Mouse (Mus musculus): ENCODE data around the gene Actr6. TPM values are rescaled to one million over a fixed set of nuclear protein-coding genes. Genes with fewer than 3 reads are reported as not detected.
"Not testable (repeated sequence)": the region's sequence is repeated elsewhere in the genome, so short reads cannot be mapped to it uniquely, and the experiment has no call there.

Gene Actr6
- total RNA-seq, 2 experiments from 2014 or later: 28.4 to 28.9 TPM

DNA sequence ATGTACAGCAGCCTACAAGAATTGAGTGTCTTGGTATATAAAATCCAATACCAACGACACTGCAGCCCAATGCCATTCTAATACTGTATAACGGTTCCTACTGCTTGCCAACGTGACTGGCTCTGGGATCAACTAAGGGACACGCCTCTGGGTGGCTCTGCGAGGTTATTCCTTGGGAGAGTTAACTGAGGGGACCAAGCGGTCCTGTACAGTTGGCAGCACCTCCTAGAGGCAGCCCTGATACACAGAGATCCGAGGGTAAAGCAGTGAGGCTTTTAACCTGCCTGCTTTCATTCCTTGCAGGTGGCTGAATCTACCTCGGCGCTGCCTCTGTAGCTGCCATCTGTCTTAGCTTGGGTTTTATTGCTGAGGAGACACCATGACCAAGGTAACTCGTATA, 49.1 kb downstream of the Actr6 start:
- no peak for ATAC-seq (replicated peaks; ENCODE audit: poor library complexity)

DNA sequence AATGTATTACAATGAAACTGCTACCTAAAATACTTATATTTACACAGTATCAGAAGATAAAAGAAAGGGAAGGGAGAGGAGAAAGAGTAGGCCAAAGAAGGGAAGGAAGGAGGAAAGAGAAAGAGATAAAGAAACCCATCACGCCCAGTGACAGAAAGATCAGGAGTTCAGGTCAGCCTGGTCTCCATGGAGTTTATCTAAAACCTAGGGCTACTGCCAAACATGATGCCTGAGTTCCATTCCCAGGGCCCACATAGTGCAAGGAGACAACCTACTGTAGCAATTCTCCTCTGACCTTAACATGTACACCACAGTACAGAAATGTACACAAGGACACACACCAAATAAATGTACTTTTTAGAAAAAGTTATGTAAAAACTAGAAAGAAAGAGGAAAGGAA, 49.9 kb downstream of the Actr6 start:
- ATAC-seq (replicated peaks; ENCODE audit: poor library complexity): no peak

GRCm38 (mm10) chr10:89681706-89682105, 50.4 kb downstream of the Actr6 start:
- ATAC-seq (replicated peaks; ENCODE audit: poor library complexity): no peak

GRCm38 (mm10) chr10:89680517-89680916, 51.6 kb downstream of the Actr6 start:
- ATAC-seq (replicated peaks; ENCODE audit: poor library complexity): peak; percentile 59

GRCm38 (mm10) chr10:89679448-89679847, 52.6 kb downstream of the Actr6 start:
- no peak for ATAC-seq (replicated peaks; ENCODE audit: poor library complexity)

DNA sequence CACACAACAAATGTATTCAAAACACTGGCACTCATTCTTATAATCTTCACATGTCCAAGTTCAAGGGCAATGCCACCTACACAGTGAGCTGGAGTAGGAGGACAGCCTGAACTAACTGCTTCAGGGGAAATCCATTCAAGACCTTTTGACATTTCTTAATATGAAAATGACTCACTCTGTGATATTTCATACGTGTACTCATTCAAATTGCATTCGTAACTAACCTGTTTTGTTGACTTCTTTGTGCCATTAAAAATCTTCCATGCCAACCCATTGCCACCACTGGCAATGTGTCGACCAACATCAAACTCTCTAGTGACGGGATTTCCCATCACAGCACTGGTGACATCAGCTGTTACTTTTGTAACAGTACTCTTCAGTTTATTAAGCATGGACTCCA, 54.0 kb downstream of the Actr6 start:
- ATAC-seq (replicated peaks; ENCODE audit: poor library complexity): no peak

GRCm38 (mm10) chr10:89676609-89677008, 55.5 kb downstream of the Actr6 start:
- no peak for ATAC-seq (replicated peaks; ENCODE audit: poor library complexity)

DNA sequence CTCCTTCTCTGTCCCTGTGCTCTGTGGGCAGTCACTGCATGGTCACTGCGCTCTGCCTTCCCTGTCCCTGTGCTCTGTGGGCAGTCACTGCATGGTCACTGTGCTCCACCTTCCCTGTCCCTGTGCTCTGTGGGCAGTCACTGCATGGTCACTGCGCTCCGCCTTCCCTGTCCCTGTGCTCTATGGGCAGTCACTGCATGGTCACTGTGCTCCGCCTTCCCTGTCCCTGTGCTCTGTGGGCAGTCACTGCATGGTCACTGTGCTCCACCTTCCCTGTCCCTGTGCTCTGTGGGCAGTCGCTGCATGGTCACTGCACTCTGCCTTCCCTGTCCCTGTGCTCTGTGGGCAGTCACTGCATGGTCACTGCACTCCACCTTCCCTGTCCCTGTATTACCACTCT, 61.7 kb downstream of the Actr6 start:
- ATAC-seq (replicated peaks; ENCODE audit: poor library complexity): not testable (repeated sequence)

GRCm38 (mm10) chr10:89667571-89667970, 64.5 kb downstream of the Actr6 start:
- ATAC-seq (replicated peaks; ENCODE audit: poor library complexity): no peak

DNA sequence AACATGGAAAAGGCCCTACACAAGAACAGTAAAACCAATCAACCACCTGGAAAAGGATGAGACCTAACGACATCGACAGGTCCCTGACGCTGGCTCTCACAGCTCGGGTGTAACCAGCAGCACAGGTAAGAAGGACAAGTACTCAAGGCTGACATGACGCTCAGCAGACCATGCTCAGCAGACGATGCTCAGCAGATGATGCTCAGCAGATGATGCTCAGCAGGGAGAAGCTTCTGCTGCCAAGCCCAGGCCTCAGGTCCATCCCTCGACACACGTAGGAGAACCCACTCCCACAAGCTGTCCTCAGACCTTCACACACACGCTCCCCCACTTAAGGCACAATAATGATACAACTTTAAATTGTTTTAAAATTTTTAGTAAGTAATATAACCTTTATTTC, 66.4 kb downstream of the Actr6 start:
- ATAC-seq (replicated peaks; ENCODE audit: poor library complexity): no peak

DNA sequence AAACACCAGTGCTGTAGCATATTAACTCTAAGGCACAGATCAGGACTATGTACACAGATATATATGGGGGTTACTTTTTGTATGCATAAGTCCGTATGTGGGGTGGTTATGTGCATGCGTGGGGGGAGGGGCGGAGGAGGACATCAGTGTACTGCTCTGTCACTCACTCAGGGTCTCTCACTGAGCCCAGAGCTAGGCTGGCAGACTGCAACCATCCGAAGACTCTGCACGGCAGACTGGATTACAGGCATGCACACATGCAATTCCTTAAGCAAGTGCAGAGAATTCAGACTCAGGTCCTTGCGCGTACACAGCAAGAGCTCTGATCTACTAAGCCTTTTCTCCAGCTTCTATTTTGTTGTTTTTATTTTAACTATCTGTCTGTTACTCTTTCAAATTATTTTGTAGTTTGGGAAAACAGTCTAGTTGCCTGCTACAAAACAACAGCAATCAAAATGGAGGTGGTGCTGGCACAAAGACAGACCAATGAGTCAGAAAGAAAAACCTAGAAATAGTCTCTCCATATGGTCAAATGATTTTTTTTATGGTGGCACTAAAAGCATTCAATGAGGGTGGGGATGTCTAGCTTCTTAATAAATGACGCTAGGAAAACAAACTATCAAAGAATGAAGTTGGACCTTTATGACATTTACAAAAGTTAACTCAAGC, 67.0 kb downstream of the Actr6 start:
- ATAC-seq (replicated peaks; ENCODE audit: poor library complexity): no peak

Other genes with a start within 250 kb of the Actr6 start
- not detected in 2 replicates for gene Nr1h4, start 198.7 kb downstream of the Actr6 start, total RNA-seq (2015)
- not detected in 2 replicates for gene Nr1h4, start 198.7 kb downstream of the Actr6 start, total RNA-seq (2017)
- not detected in 2 replicates for gene Slc17a8, start 111.0 kb downstream of the Actr6 start, total RNA-seq (2015)
- 0.14 TPM in 1 of 2 replicates, not detected in the other for gene Slc17a8, start 111.0 kb downstream of the Actr6 start, total RNA-seq (2017)
- 21.6 and 28.6 TPM in 2 replicates for gene Scyl2, start 46.0 kb downstream of the Actr6 start, total RNA-seq (2015)
- 24.7 and 28.8 TPM in 2 replicates for gene Scyl2, start 46.0 kb downstream of the Actr6 start, total RNA-seq (2017)
- 62.9 and 71.0 TPM in 2 replicates for gene Uhrf1bp1l, start 12.7 kb upstream of the Actr6 start, total RNA-seq (2015)
- gene Uhrf1bp1l, start 12.7 kb upstream of the Actr6 start, total RNA-seq (2017): 31.8 and 41.7 TPM in 2 replicates
- not detected in 2 replicates for gene Anks1b, start 141.2 kb upstream of the Actr6 start, total RNA-seq (2015)
- not detected in 2 replicates for gene Anks1b, start 141.2 kb upstream of the Actr6 start, total RNA-seq (2017)